Mouse (Mus musculus): ENCODE data around the gene Cdh6. TPM values are rescaled to one million over a fixed set of nuclear protein-coding genes. Genes with fewer than 3 reads are reported as not detected.

Cdh6 gene
- polyA plus RNA-seq (2012; rRNA removed), result 3.2 and 7.8 TPM in 2 replicates

GRCm38 (mm10) chr15:13173071-13173778 lies at the start of gene Cdh6:
Gene Cdh6 (minus strand): TSS chr15:13173675.
- peak; percentile 94 for DNase-seq (ENCODE audit: low read depth)
- 0 out of 2 replicates have a peak, but pooled peaks have one; percentile 10 for TF ChIP-seq POLR2A (IDR thresholded peaks at IDR 0.05; ENCODE audit: borderline replicate concordance, extremely low read depth, insufficient read depth, insufficient read length, poor library complexity, severe bottlenecking)
- peak; percentile 45; the same call in 1 of the 2 replicates for TF ChIP-seq CTCF (IDR thresholded peaks at IDR 0.05; ENCODE audit: borderline replicate concordance, extremely low read depth, insufficient read depth, insufficient read length)

- TF ChIP-seq POLR2A (IDR thresholded peaks at IDR 0.05; ENCODE audit: borderline replicate concordance, extremely low read depth, insufficient read depth, insufficient read length, poor library complexity, severe bottlenecking) (no peak), CTCF (IDR thresholded peaks at IDR 0.05; ENCODE audit: borderline replicate concordance, extremely low read depth, insufficient read depth, insufficient read length) (no peak)
- DNase-seq (ENCODE audit: low read depth), result peak; percentile 61
These were observed 46.4 kb upstream of the Cdh6 start for GRCm38 (mm10) chr15:13219727-13220454.

- DNase-seq (ENCODE audit: low read depth), result peak; percentile 42
- no peak for TF ChIP-seq POLR2A (IDR thresholded peaks at IDR 0.05; ENCODE audit: borderline replicate concordance, extremely low read depth, insufficient read depth, insufficient read length, poor library complexity, severe bottlenecking)
- no peak for TF ChIP-seq CTCF (IDR thresholded peaks at IDR 0.05; ENCODE audit: borderline replicate concordance, extremely low read depth, insufficient read depth, insufficient read length)
These were observed 44.3 kb upstream of the Cdh6 start for GRCm38 (mm10) chr15:13217800-13218199.

GRCm38 (mm10) chr15:13217161-13217560 lies 43.7 kb upstream of the Cdh6 start:
- DNase-seq (ENCODE audit: low read depth), result peak; percentile 27

GRCm38 (mm10) chr15:13212956-13213355 lies 39.5 kb upstream of the Cdh6 start:
- DNase-seq (ENCODE audit: low read depth), result no peak
- TF ChIP-seq POLR2A (IDR thresholded peaks at IDR 0.05; ENCODE audit: borderline replicate concordance, extremely low read depth, insufficient read depth, insufficient read length, poor library complexity, severe bottlenecking) (no peak), CTCF (IDR thresholded peaks at IDR 0.05; ENCODE audit: borderline replicate concordance, extremely low read depth, insufficient read depth, insufficient read length) (no peak)

More at GRCm38 (mm10) chr15:13217161-13217560, 43.7 kb upstream of the Cdh6 start:
- TF ChIP-seq POLR2A (IDR thresholded peaks at IDR 0.05; ENCODE audit: borderline replicate concordance, extremely low read depth, insufficient read depth, insufficient read length, poor library complexity, severe bottlenecking) (no peak), CTCF (IDR thresholded peaks at IDR 0.05; ENCODE audit: borderline replicate concordance, extremely low read depth, insufficient read depth, insufficient read length) (no peak)

GRCm38 (mm10) chr15:13212027-13212685 lies 38.7 kb upstream of the Cdh6 start:
- TF ChIP-seq POLR2A (IDR thresholded peaks at IDR 0.05; ENCODE audit: borderline replicate concordance, extremely low read depth, insufficient read depth, insufficient read length, poor library complexity, severe bottlenecking) (no peak), CTCF (IDR thresholded peaks at IDR 0.05; ENCODE audit: borderline replicate concordance, extremely low read depth, insufficient read depth, insufficient read length) (no peak)
- DNase-seq (ENCODE audit: low read depth), result peak; percentile 54

GRCm38 (mm10) chr15:13210186-13210585 lies 36.7 kb upstream of the Cdh6 start:
- TF ChIP-seq POLR2A (IDR thresholded peaks at IDR 0.05; ENCODE audit: borderline replicate concordance, extremely low read depth, insufficient read depth, insufficient read length, poor library complexity, severe bottlenecking), result no peak
- TF ChIP-seq CTCF (IDR thresholded peaks at IDR 0.05; ENCODE audit: borderline replicate concordance, extremely low read depth, insufficient read depth, insufficient read length), result no peak
- no peak for DNase-seq (ENCODE audit: low read depth)

GRCm38 (mm10) chr15:13208716-13209115 lies 35.2 kb upstream of the Cdh6 start:
- DNase-seq (ENCODE audit: low read depth), result no peak
- TF ChIP-seq POLR2A (IDR thresholded peaks at IDR 0.05; ENCODE audit: borderline replicate concordance, extremely low read depth, insufficient read depth, insufficient read length, poor library complexity, severe bottlenecking), result no peak
- TF ChIP-seq CTCF (IDR thresholded peaks at IDR 0.05; ENCODE audit: borderline replicate concordance, extremely low read depth, insufficient read depth, insufficient read length), result no peak

GRCm38 (mm10) chr15:13196237-13196636 lies 22.8 kb upstream of the Cdh6 start:
- no peak for TF ChIP-seq CTCF (IDR thresholded peaks at IDR 0.05; ENCODE audit: borderline replicate concordance, extremely low read depth, insufficient read depth, insufficient read length)
- TF ChIP-seq POLR2A (IDR thresholded peaks at IDR 0.05; ENCODE audit: borderline replicate concordance, extremely low read depth, insufficient read depth, insufficient read length, poor library complexity, severe bottlenecking), result no peak
- DNase-seq (ENCODE audit: low read depth), result no peak

GRCm38 (mm10) chr15:13194048-13194447 lies 20.6 kb upstream of the Cdh6 start:
- no peak for TF ChIP-seq CTCF (IDR thresholded peaks at IDR 0.05; ENCODE audit: borderline replicate concordance, extremely low read depth, insufficient read depth, insufficient read length)
- TF ChIP-seq POLR2A (IDR thresholded peaks at IDR 0.05; ENCODE audit: borderline replicate concordance, extremely low read depth, insufficient read depth, insufficient read length, poor library complexity, severe bottlenecking), result no peak
- DNase-seq (ENCODE audit: low read depth), result no peak

- peak; percentile 27 for DNase-seq (ENCODE audit: low read depth)
- TF ChIP-seq CTCF (IDR thresholded peaks at IDR 0.05; ENCODE audit: borderline replicate concordance, extremely low read depth, insufficient read depth, insufficient read length) (no peak), POLR2A (IDR thresholded peaks at IDR 0.05; ENCODE audit: borderline replicate concordance, extremely low read depth, insufficient read depth, insufficient read length, poor library complexity, severe bottlenecking) (no peak)
These were observed 19.6 kb upstream of the Cdh6 start for GRCm38 (mm10) chr15:13193076-13193475.

Data from brain, embryonic 14.5 days (tissue).